Mouse (Mus musculus) small intestine, adult 2 months (tissue): ENCODE results near the gene Olfr157. TPM values are rescaled to one million over a fixed set of nuclear protein-coding genes. Genes with fewer than 3 reads are reported as not detected.

Experiments
- H3K27ac ChIP-seq: fragments of 200-500 bp; 2 replicates; pipeline ENCODE4 v1.5.1; 2012; ENCODE audit warnings: low read depth, low read length, control low read depth, inconsistent platforms; ENCODE audit not compliant: insufficient read depth
- H3K27me3 ChIP-seq: fragments of 200-500 bp; 2 replicates; pipeline ENCODE4 v1.6.1; 2012; ENCODE audit warnings: mild to moderate bottlenecking, moderate library complexity, low read length, inconsistent platforms; ENCODE audit not compliant: control insufficient read depth, insufficient read depth
- H3K36me3 ChIP-seq: fragments of 200-500 bp; 2 replicates; pipeline ENCODE4 v1.6.1; 2012; ENCODE audit warnings: mild to moderate bottlenecking, low read length, control low read depth, inconsistent platforms; ENCODE audit not compliant: control insufficient read depth, insufficient read depth
- H3K4me1 ChIP-seq: fragments of 200-500 bp; 2 replicates; pipeline ENCODE4 v1.6.1; 2012; ENCODE audit warnings: low read length, inconsistent platforms, mixed read lengths; ENCODE audit not compliant: control insufficient read depth, insufficient read depth, insufficient read length
- H3K4me3 ChIP-seq: fragments of 200-500 bp; 2 replicates; pipeline ENCODE4 v1.5.1; 2012; ENCODE audit warnings: low read depth, mild to moderate bottlenecking, control low read depth, inconsistent platforms, low read length, moderate library complexity
- CTCF ChIP-seq: fragments of 200-500 bp; IDR thresholded peaks from 2 replicates; pipeline ENCODE4 v1.5.1; 2012; ENCODE audit warnings: low read depth, mild to moderate bottlenecking, control low read depth, inconsistent platforms, low read length, moderate library complexity, mixed read lengths; ENCODE audit not compliant: insufficient replicate concordance, insufficient read length; ENCODE audit errors: extremely low read depth
- POLR2A ChIP-seq: fragments of 200-500 bp; IDR thresholded peaks from 2 replicates; pipeline ENCODE4 v1.6.1; 2012; ENCODE audit warnings: low read depth, mild to moderate bottlenecking, control low read depth, inconsistent platforms, low read length, moderate library complexity
- WGBS: fragments of 180-500 bp; shearing (Covaris S2); methylation state at CpG from one replicate; pipeline ENCODE4 v1.1.7; 2018; 5-methylcytosine and 5-hydroxymethylcytosine counted together
- polyA plus RNA-seq: library from polyadenylated mRNA; depleted of rRNA; stranded (reverse); fragments of >200 nt; gene quantifications from 2 replicates; pipeline ENCODE4 v1.2.3, GENCODE M21; 2012; rRNA removed

Olfr157 gene
- polyA plus RNA-seq: 0.04 and 0.10 TPM in 2 replicates

DNA sequence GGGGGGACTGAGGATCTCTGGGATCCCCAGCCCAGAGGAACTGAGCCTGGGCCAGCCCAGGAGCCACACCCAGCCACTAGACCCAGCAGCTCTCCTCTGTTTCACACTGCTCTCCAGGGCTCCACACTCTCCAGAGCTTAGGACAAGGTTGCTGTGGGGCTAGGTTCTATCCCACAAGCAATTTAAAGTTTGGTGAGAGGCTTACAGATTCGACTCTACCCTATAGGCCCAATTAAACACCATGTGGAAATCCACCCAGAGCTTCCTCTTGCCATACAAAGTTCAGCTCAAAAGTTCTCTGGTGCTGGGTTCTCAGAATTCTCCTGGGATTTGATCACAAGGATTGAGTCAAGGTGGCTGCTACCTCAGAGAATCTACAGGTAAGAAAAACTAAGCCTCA is at the start of gene Olfr157:
Gene Olfr157, minus strand, starts transcription at position 101 of the 400 bp plus-strand sequence.
- Histone ChIP-seq H3K4me3 (no peak within 1 kb of the TSS), H3K36me3 (no peaks in the 10 kb centered on the region), H3K4me1 (no peaks in the 10 kb centered on the region), H3K27ac (no peak within 1 kb of the TSS), H3K27me3 (no peaks in the 10 kb centered on the region)
- 54% methylated on average over 1 of the region's 1 CpGs for whole genome bisulfite sequencing
- no peak for TF ChIP-seq POLR2A
- TF ChIP-seq CTCF: no peak

GRCm38 (mm10) chr4:43884196-43884595 is 44.2 kb upstream of the Olfr157 start:
- H3K27me3 ChIP-seq: no peaks in the 10 kb centered on the region
- H3K4me1 ChIP-seq: no peaks in the 10 kb centered on the region
- H3K4me3 ChIP-seq: no peak overlapping the region
- no peak overlapping the region for H3K27ac ChIP-seq
- no peak for TF ChIP-seq CTCF
- 54% methylated on average over 4 of the region's 4 CpGs for WGBS
- H3K36me3 ChIP-seq: no peaks in the 10 kb centered on the region

- no peaks in the 10 kb centered on the region for H3K36me3 ChIP-seq
- H3K27ac ChIP-seq: no peak overlapping the region
- no peak overlapping the region for H3K4me3 ChIP-seq
- WGBS: 88% methylated on average over 6 of the region's 6 CpGs
- peaks cover 4% of the 10 kb centered on the region for H3K4me1 ChIP-seq
- TF ChIP-seq POLR2A (no peak), CTCF (no peak)
- H3K27me3 ChIP-seq: peaks cover 13% of the 10 kb centered on the region; the same call in 1 of the 2 replicates
These were observed 39.6 kb upstream of the Olfr157 start for GRCm38 (mm10) chr4:43879566-43879965.

GRCm38 (mm10) chr4:43878121-43878776 is 38.2 kb upstream of the Olfr157 start:
- Histone ChIP-seq H3K27me3 (peaks cover 13% of the 10 kb centered on the region; the same call in 1 of the 2 replicates), H3K4me3 (no peak overlapping the region), H3K27ac (no peak overlapping the region), H3K36me3 (no peaks in the 10 kb centered on the region), H3K4me1 (peaks cover 4% of the 10 kb centered on the region)
- 48% methylated on average over 5 of the region's 5 CpGs for WGBS
- TF ChIP-seq CTCF: no peak
- TF ChIP-seq POLR2A: no peak

- no peaks in the 10 kb centered on the region for H3K36me3 ChIP-seq
- no peak overlapping the region for H3K4me3 ChIP-seq
These were observed 37.2 kb upstream of the Olfr157 start for GRCm38 (mm10) chr4:43877230-43877629.

GRCm38 (mm10) chr4:43875919-43876411 is 36.0 kb upstream of the Olfr157 start:
- WGBS: 3% methylated on average over 20 of the region's 20 CpGs
- H3K4me1 ChIP-seq: peaks cover 4% of the 10 kb centered on the region
- H3K27ac ChIP-seq: no peak overlapping the region
- H3K27me3 ChIP-seq: peaks cover 13% of the 10 kb centered on the region; the same call in 1 of the 2 replicates
- peak overlapping the region; percentile 96 for H3K4me3 ChIP-seq
- TF ChIP-seq POLR2A: no peak
- TF ChIP-seq CTCF: no peak
- no peaks in the 10 kb centered on the region for H3K36me3 ChIP-seq

More at GRCm38 (mm10) chr4:43877230-43877629, 37.2 kb upstream of the Olfr157 start:
- TF ChIP-seq CTCF (no peak), POLR2A (no peak)
- WGBS: 98% methylated on average over 1 of the region's 1 CpGs
- no peak overlapping the region for H3K27ac ChIP-seq
- H3K4me1 ChIP-seq: peaks cover 4% of the 10 kb centered on the region
- H3K27me3 ChIP-seq: peaks cover 13% of the 10 kb centered on the region; the same call in 1 of the 2 replicates

DNA sequence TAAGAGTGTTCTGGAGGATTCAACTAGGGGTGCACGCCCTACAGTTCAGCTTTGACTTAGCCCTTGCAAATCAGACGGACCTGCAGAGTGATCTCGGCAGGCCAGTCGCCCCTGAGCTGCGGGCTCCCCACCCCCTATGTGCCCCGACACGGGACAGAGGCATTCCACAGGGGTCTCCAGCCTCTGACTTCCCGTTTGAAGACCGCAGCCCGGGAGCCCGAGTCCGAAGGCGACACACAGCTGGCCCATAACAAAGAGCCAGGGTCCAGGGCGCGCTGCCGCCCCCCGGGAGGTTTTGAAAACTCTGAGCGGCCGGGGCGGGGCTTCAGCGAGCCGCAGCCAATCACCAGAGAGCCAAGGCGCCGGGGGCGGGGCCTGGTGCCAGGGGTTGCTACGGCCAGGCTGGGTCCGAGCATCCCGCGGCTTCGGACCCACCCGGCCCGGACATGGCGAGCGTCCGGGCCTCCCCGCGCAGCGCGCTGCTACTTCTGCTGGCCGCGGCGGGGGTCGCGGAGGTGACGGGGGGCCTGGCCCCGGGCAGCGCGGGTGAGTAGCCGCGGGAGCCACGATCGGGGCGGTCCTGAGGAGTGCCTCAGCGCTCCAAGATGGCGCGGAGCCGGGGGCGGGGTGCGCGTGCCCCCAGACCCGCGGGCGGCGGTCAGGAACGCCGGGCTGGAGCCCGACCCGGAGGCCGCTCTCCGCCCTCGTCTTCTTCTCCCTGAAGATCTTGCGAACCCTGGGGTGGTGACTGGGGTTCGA is 35.3 kb upstream of the Olfr157 start, which contains the start of gene Reck:
Gene Reck, plus strand, starts transcription at position 371 of the 759 bp plus-strand sequence.
- peaks cover 13% of the 10 kb centered on the region; the same call in 1 of the 2 replicates for H3K27me3 ChIP-seq
- peak within 1 kb of the TSS; percentile 96 for H3K4me3 ChIP-seq
- under 1% methylated on average over 69 of the region's 73 CpGs for WGBS
- no peak for TF ChIP-seq CTCF
- TF ChIP-seq POLR2A: no peak
- H3K27ac ChIP-seq: no peak within 1 kb of the TSS
- peaks cover 4% of the 10 kb centered on the region for H3K4me1 ChIP-seq
- no peaks in the 10 kb centered on the region for H3K36me3 ChIP-seq
